Mouse (Mus musculus): ENCODE measurements around the gene Casp9.

GRCm38 (mm10) chr4:141817706-141818105 is 24.3 kb downstream of the Casp9 start:
- TF ChIP-seq POLR2A (IDR thresholded peaks at IDR 0.05; ENCODE audit: insufficient read depth, low read depth, low read length) (no peak), CTCF (IDR thresholded peaks at IDR 0.05; ENCODE audit: insufficient read depth, low read depth, low read length) (no peak)
